Mouse (Mus musculus): ENCODE results near the gene Gabrb3.

- TF ChIP-seq CTCF (IDR thresholded peaks at IDR 0.05; ENCODE audit: control insufficient read depth, insufficient read depth, low read length) (no peak), POLR2A (IDR thresholded peaks at IDR 0.05; ENCODE audit: borderline replicate concordance, control insufficient read depth, low read depth, low read length) (no peak)
Measured at GRCm38 (mm10) chr7:57482896-57483295, 63.4 kb downstream of the Gabrb3 start.
